Mouse (Mus musculus): ENCODE data around the gene Coro2a. TPM values are rescaled to one million over a fixed set of nuclear protein-coding genes. Genes with fewer than 3 reads are reported as not detected.
"Not testable (repeated sequence)": the region's sequence is repeated elsewhere in the genome, so short reads cannot be mapped to it uniquely, and the experiment has no call there.

Gene Coro2a
- polyA plus RNA-seq, 1 experiment from 2014 or later, result 1.7 TPM

GRCm38 (mm10) chr4:46578796-46579346 is 23.1 kb downstream of the Coro2a start:
- H3K4me3 ChIP-seq (replicated peaks), result not testable (repeated sequence)
- 92% methylated on average over 8 of the region's 8 CpGs for WGBS

GRCm38 (mm10) chr4:46578228-46578627 is 23.8 kb downstream of the Coro2a start:
- no peaks in the 10 kb centered on the region for H3K27me3 ChIP-seq
- H3K36me3 ChIP-seq (replicated peaks), result no peaks in the 10 kb centered on the region
- no peaks in the 10 kb centered on the region for H3K4me1 ChIP-seq
- no peak overlapping the region for H3K9ac ChIP-seq
- no peak overlapping the region for H3K4me3 ChIP-seq (replicated peaks)
- no peak for ATAC-seq (ENCODE audit: low FRiP score)
- no peak overlapping the region for H3K4me2 ChIP-seq
- 81% methylated on average over 1 of the region's 1 CpGs for WGBS
- no peak overlapping the region for H3K27ac ChIP-seq
- no peaks in the 10 kb centered on the region for H3K9me3 ChIP-seq

More at GRCm38 (mm10) chr4:46578796-46579346, 23.1 kb downstream of the Coro2a start:
- H3K36me3 ChIP-seq (replicated peaks); H3K9ac ChIP-seq; H3K4me2 ChIP-seq; H3K4me1 ChIP-seq; H3K27ac ChIP-seq; H3K9me3 ChIP-seq; ATAC-seq (ENCODE audit: low FRiP score); H3K27me3 ChIP-seq: not testable (repeated sequence)

- H3K9me3 ChIP-seq; ATAC-seq (ENCODE audit: low FRiP score); H3K4me2 ChIP-seq; H3K4me1 ChIP-seq; H3K36me3 ChIP-seq (replicated peaks); H3K27me3 ChIP-seq; H3K9ac ChIP-seq; H3K27ac ChIP-seq; H3K4me3 ChIP-seq (replicated peaks): not testable (repeated sequence)
- 86% methylated on average over 6 of the region's 10 CpGs for WGBS
These were observed 26.3 kb downstream of the Coro2a start for GRCm38 (mm10) chr4:46575509-46576284.

- no peak overlapping the region for H3K4me3 ChIP-seq (replicated peaks)
These were observed 27.2 kb downstream of the Coro2a start for GRCm38 (mm10) chr4:46574841-46575240.

GRCm38 (mm10) chr4:46574024-46574753 is 27.8 kb downstream of the Coro2a start:
- Histone ChIP-seq H3K4me1 (peaks cover 9% of the 10 kb centered on the region), H3K4me3 (replicated peaks) (no peak overlapping the region), H3K27ac (no peak overlapping the region), H3K9me3 (0 out of 2 replicates have a peak, but pooled peaks cover 5% of the 10 kb centered on the region), H3K27me3 (no peaks in the 10 kb centered on the region), H3K4me2 (no peak overlapping the region), H3K36me3 (replicated peaks) (no peaks in the 10 kb centered on the region), H3K9ac (no peak overlapping the region)
- ATAC-seq (ENCODE audit: low FRiP score), result no peak
- 72% methylated on average over 9 of the region's 9 CpGs for WGBS

More at GRCm38 (mm10) chr4:46574841-46575240, 27.2 kb downstream of the Coro2a start:
- H3K9ac ChIP-seq, result no peak overlapping the region
- H3K27ac ChIP-seq, result no peak overlapping the region
- H3K4me1 ChIP-seq, result peaks cover 3% of the 10 kb centered on the region; the same call in 1 of the 2 replicates
- no peaks in the 10 kb centered on the region for H3K36me3 ChIP-seq (replicated peaks)
- H3K9me3 ChIP-seq, result 0 out of 2 replicates have a peak, but pooled peaks cover 5% of the 10 kb centered on the region
- no peaks in the 10 kb centered on the region for H3K27me3 ChIP-seq
- no peak for ATAC-seq (ENCODE audit: low FRiP score)
- H3K4me2 ChIP-seq, result no peak overlapping the region
- WGBS, result 88% methylated on average over 10 of the region's 12 CpGs

GRCm38 (mm10) chr4:46572616-46573015 is 29.4 kb downstream of the Coro2a start:
- Histone ChIP-seq H3K27me3 (no peaks in the 10 kb centered on the region), H3K9me3 (0 out of 2 replicates have a peak, but pooled peaks cover 5% of the 10 kb centered on the region), H3K9ac (no peak overlapping the region), H3K4me3 (replicated peaks) (no peak overlapping the region), H3K36me3 (replicated peaks) (no peaks in the 10 kb centered on the region), H3K4me2 (no peak overlapping the region), H3K4me1 (peaks cover 9% of the 10 kb centered on the region), H3K27ac (no peak overlapping the region)
- 86% methylated on average over 4 of the region's 4 CpGs for WGBS
- no peak for ATAC-seq (ENCODE audit: low FRiP score)

GRCm38 (mm10) chr4:46571744-46572143 is 30.3 kb downstream of the Coro2a start:
- 0 out of 2 replicates have a peak, but pooled peaks cover 5% of the 10 kb centered on the region for H3K9me3 ChIP-seq
- 87% methylated on average over 9 of the region's 9 CpGs for WGBS
- ATAC-seq (ENCODE audit: low FRiP score), result no peak

GRCm38 (mm10) chr4:46569671-46570070 is 32.3 kb downstream of the Coro2a start:
- no peak overlapping the region for H3K27ac ChIP-seq
- 0 out of 2 replicates have a peak, but pooled peaks cover 5% of the 10 kb centered on the region for H3K9me3 ChIP-seq
- WGBS, result 17% methylated on average over 5 of the region's 5 CpGs
- no peak overlapping the region for H3K4me2 ChIP-seq
- H3K4me1 ChIP-seq, result peaks cover 9% of the 10 kb centered on the region
- no peak overlapping the region for H3K4me3 ChIP-seq (replicated peaks)
- H3K27me3 ChIP-seq, result no peaks in the 10 kb centered on the region
- H3K9ac ChIP-seq, result no peak overlapping the region
- no peaks in the 10 kb centered on the region for H3K36me3 ChIP-seq (replicated peaks)
- no peak for ATAC-seq (ENCODE audit: low FRiP score)

More at GRCm38 (mm10) chr4:46571744-46572143, 30.3 kb downstream of the Coro2a start:
- Histone ChIP-seq H3K27ac (no peak overlapping the region), H3K4me3 (replicated peaks) (no peak overlapping the region), H3K4me2 (no peak overlapping the region), H3K27me3 (no peaks in the 10 kb centered on the region), H3K36me3 (replicated peaks) (no peaks in the 10 kb centered on the region), H3K9ac (no peak overlapping the region), H3K4me1 (peaks cover 9% of the 10 kb centered on the region)

GRCm38 (mm10) chr4:46568169-46568568 is 33.8 kb downstream of the Coro2a start:
- Histone ChIP-seq H3K4me2 (no peak overlapping the region), H3K4me1 (peaks cover 9% of the 10 kb centered on the region), H3K9me3 (0 out of 2 replicates have a peak, but pooled peaks cover 5% of the 10 kb centered on the region), H3K4me3 (replicated peaks) (no peak overlapping the region), H3K27me3 (no peaks in the 10 kb centered on the region), H3K36me3 (replicated peaks) (no peaks in the 10 kb centered on the region), H3K9ac (no peak overlapping the region), H3K27ac (no peak overlapping the region)
- no peak for ATAC-seq (ENCODE audit: low FRiP score)
- WGBS, result 92% methylated on average over 8 of the region's 8 CpGs

- H3K9me3 ChIP-seq, result 0 out of 2 replicates have a peak, but pooled peaks cover 5% of the 10 kb centered on the region
- peaks cover 9% of the 10 kb centered on the region for H3K4me1 ChIP-seq
- no peaks in the 10 kb centered on the region for H3K27me3 ChIP-seq
- no peak overlapping the region for H3K27ac ChIP-seq
- no peak for ATAC-seq (ENCODE audit: low FRiP score)
- H3K9ac ChIP-seq, result no peak overlapping the region
- 71% methylated on average over 8 of the region's 8 CpGs for WGBS
- H3K36me3 ChIP-seq (replicated peaks), result no peaks in the 10 kb centered on the region
- H3K4me2 ChIP-seq, result no peak overlapping the region
- H3K4me3 ChIP-seq (replicated peaks), result no peak overlapping the region
These were observed 34.9 kb downstream of the Coro2a start for GRCm38 (mm10) chr4:46566931-46567671.

- H3K36me3 ChIP-seq (replicated peaks), result no peaks in the 10 kb centered on the region
- H3K9ac ChIP-seq, result no peak overlapping the region
- no peak overlapping the region for H3K4me2 ChIP-seq
- 97% methylated on average over 4 of the region's 4 CpGs for WGBS
- no peak overlapping the region for H3K4me3 ChIP-seq (replicated peaks)
- no peaks in the 10 kb centered on the region for H3K9me3 ChIP-seq
- H3K4me1 ChIP-seq, result peaks cover 9% of the 10 kb centered on the region
- no peaks in the 10 kb centered on the region for H3K27me3 ChIP-seq
- no peak for ATAC-seq (ENCODE audit: low FRiP score)
- H3K27ac ChIP-seq, result no peak overlapping the region
These were observed 36.5 kb downstream of the Coro2a start for GRCm38 (mm10) chr4:46565393-46565955.
